Mouse (Mus musculus) kidney, adult 9 months (tissue): Measurements from ENCODE around the gene Fmnl3.

ENCODE experiments used
- DNase-seq: peaks from one replicate; pipeline ENCODE4 v3.0.0; 2022

Fmnl3 gene

DNA sequence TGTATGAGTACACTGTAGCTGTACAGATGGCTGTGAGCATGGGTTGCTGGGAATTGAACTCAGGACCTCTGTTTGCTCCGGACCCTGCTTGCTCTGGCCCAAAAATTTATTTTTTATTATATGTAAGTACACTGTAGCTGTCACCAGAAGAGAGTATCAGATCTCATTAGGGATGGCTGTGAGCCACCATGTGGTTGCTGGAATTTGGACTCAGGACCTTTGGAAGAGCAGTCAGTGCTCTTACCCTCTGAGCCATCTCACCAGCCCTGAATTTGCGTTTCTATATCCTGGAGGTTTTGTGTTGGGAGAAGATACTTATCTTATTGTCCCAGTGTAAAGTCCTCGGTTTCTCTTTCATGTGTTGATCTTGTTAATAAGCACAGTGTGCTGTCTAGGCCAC lies 16.5 kb upstream of the Fmnl3 start:
- peak; percentile 87 for DNase-seq

DNA sequence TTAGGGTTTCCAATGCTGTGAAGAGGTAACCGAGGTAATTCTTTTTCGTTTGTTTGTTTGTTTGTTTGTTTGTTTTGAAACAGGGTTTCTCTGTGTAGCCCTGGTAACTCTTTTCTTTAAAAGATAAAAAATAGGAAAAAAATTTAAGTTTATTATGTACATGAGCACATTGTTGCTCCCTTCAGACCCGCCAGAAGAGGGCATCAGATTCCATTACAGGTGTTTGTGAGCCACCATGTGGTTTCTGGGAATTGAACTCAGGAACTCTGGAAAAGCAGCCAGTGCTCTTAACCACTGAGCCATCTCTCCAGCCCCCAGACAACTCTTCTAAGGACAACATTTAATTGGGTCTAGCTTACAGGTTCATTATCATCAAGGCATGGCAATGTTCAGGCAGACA lies 15.8 kb upstream of the Fmnl3 start:
- DNase-seq = peak; percentile 50

DNA sequence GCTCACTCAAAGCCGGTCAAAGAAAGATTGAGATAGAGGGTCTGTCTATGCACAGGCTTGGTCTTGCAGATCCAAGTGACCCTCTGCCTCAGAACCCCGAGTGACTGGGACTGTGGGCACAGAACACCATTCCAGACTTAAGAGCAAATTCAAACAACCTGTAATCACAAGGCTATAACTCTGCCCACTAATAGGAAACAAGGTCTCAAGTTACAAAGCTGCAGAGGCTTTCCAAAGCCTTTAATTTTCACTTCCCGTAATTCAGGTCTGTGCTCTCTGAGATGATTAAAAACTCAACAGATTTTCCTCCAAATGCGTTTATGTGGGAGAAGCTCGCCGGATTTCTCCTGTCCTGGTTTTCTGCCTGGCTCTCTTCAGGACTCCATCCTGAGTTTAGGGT lies 13.8 kb upstream of the Fmnl3 start:
- DNase-seq = no peak

DNA sequence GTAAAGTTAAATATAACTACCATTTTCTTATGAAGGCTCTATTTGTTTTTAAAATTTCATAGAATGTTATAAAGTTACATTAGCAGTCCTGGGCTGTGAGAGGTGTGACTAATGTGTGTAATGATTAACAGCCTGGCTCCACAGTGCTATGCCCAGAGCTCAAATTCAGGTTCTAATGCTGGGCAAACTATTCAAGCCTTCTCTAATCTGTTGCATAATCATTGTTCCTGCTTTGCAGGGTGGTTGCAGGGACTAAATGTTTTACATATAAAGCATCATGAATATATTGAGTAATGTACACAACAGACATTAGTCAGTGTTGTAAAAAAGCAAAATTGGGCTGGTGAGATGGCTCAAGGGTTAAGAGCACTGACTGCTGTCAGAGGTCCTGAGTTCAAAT lies 12.6 kb upstream of the Fmnl3 start:
- DNase-seq = peak; percentile 90

DNA sequence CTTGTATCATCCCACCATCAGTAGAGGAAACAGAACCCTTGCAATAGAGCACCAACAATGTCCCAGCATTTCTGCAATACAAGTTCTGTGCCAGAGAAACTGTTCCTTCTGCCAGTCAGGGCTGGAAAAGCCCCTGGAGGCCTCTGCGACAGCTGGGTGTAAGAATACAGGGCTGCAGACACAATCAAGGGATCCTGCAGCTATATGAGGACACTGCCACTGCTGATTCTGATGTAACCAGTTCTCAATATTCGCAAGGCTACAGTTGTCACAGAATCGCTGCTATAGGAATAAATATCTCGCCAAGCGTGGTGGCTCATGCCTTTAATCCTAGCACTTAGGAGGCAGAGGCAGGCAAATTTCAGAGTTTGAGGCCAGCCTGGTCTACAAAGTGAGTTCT lies 6.0 kb upstream of the Fmnl3 start:
- DNase-seq = no peak

DNA sequence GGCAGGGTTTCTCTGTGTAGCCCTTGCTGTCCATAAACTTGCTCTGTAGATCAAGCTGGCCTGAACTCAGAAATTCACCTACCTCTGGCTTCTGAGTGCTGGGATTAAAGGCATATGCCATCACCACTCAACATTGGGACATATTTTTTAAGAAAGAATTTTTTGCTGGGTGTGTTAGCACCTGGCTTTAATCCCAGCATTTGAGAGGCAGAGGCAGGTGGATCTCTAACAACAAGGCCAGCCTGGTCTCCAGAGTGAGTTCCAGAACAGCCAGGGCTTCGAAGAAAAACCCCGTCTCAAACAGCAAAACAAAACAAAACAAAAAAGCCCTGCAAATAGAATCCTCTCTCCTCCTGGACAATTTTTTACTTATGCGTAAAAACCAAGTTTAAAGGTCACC lies 5.3 kb upstream of the Fmnl3 start:
- DNase-seq = no peak

DNA sequence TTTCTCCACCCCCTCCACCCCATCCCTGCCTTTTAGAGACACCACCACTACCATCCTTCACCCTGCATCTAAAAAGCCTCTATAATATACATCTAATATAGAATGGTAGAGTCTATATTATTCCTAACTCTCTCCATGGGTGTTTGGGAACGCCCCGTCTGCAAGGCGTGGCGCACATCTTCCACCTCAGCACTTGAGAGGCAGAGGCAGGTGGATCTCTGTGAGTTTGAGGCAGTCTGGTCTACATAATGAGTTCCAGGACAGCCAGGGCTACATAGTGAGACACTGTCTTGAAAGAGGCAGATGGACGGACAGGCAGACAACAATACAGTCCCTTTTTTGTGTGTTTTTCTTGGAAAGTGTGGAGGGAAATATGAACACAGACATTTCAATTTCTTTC lies 4.8 kb upstream of the Fmnl3 start:
- DNase-seq = no peak

DNA sequence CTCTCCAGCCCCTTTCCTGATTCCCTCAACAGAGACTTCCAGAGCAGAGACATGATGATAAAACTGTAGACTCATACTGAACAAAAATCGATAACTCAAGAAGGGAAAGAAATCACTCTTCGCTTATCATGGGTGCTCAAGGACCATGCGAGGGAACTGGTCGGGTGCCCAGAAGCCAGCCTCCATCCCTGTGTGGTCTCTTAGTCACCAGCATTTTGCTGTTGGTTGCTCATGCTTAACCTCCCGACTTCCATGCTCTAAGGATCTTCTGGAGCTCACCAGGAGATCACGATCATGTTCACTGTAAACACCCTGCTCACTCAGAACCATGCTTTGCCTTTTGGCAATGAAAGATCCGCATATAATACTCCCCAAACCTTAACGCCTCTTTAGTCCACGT lies 2.5 kb upstream of the Fmnl3 start:
- DNase-seq = no peak

DNA sequence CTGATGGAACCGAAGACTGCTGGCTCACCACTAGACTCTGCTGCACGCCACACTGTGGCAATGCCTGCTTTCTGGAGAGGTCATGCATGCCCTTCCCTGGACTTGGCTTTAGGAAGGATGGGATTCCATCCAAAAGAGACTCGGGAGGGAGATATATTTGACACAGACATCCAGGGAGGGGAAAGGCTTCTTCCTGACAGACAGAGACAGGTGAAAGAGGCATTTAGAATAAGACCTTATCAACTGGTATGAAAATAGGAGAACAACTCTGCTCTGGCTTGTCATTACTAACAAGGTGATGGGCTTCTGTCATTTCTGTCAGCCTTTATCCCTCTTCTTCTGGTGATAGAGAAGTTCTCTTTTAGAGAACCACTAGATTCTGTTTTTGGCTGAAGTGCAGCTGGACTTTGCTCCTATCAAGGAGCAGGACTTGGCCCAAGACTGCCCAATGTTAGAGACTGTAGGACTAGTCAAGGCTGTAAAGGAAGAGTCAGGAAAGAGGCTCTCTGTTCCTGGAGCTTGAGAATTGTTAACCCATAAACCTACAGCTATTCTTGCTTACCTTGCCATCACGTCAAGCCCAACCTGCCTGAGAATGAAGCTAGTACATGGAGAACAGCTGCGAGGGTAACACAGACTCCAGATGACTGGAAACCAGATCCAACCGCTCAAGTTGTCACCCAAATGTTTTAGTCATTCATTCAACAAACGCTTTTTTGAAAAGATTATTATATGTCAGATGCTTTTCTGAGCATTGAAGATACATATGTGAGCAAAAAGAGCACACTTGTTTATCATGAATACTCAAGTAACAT lies 1.5 kb upstream of the Fmnl3 start:
- peak; percentile 71 for DNase-seq

DNA sequence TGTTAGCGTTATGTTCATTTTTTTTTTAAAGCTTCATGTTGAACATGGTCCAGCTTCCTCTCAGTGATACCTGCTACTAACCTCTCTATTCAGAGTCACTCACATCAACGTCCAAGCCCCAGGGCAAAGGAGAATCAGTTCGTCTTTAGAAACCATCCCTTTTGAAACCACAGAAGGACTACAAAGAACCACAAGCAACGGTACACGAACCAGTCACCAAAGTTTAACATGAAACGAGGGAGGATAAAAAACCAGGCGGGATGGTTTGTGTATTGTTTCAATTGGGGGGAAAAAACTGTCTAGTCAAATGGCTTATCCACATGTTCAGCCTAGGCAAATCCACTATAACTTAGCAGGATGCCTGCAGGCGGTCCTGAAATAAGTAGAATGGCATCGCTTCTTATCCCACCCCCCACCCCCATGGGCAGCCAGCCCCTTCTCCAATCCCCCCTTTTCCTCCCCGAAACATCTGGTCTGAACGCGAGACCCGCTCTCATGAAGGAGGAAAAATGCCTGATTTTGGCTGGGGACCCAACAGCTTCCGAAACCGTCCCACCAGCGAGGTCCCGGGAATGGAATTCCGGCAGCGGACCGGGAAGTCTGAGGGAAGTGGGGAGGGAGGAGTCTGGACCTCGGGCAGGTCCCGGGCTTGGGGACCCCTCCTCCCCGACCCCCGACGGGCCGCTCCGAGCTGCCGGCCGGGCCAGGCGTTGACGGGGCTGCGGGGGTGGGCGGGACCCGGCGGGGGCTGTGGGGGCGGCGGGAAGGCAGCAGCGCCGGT lies 701 bp downstream of the Fmnl3 start:
- peak; percentile 41 for DNase-seq

DNA sequence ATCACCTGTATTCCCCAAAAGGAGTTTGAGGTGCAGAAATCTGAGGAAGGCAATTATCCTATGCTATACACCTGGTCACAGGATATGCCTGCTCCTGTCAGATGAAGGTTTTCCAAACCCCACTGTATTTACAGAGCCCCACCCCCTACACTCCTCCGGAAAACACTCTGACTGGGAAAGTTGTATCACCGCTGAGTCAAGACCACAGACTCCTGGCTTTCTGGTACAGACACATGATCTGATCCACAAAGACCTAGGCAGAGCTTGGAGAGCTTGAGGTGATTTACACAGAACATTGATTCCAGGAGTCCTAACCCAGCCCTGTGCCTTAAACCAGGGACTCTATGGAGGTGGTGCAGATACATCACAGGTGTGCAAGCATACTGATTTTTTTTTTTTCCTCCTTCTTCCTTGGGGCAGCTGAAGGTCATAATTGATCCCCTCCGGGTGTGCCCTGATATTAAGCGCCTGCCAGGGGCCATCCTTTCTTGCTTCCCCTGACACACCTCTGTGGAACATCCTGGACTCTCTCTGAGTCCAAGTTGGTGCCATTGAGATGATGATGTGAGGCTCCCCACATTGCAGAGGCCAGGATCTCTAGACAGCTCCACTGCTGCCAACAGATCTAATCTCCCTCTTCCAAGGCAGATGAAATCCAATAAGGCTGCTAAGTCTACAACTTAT lies 1.6 kb downstream of the Fmnl3 start:
- DNase-seq = no peak

DNA sequence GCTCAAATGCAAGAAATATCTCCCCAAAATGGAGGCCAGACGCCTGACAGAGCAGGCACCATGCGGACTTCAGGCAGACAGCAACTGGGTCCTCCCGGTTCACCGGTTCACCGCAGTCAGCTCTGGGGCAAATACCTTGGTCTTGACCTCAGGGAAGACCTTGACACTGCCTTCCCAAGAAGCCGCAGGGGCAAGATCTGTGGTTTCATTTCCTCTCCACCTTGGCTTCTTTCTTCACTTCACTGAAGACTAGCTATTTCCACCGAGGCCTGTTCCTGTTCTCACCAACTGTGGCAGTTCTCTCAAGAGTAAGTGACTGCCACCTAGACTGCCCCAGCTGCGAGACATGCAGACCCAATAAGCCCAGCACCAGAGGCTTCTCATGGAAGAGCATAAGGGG lies 5.4 kb downstream of the Fmnl3 start:
- no peak for DNase-seq

DNA sequence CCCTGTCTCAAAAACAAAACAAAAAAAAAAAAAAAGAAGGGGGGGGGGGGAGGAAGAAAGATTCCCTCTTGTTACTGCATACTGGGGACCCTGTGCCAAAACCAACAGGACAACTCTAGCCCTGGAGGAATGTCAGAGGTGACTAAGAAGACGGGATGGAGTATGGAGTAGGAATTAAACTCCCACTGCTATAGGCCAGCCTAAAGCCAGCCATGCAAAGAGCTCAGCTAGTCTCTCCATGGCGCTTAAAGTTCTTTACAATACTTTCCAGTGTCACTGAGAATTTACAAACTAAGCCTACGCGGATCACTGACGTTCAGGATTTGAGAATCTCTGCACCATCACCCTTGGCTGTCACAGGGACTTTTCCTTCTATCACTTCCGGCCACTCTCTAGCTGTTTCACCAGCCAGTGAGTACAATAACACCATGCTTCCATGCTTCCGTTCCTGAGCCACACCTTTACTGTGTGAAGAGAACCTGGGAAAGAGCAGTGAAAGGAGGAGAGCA lies 6.2 kb downstream of the Fmnl3 start:
- no peak for DNase-seq

DNA sequence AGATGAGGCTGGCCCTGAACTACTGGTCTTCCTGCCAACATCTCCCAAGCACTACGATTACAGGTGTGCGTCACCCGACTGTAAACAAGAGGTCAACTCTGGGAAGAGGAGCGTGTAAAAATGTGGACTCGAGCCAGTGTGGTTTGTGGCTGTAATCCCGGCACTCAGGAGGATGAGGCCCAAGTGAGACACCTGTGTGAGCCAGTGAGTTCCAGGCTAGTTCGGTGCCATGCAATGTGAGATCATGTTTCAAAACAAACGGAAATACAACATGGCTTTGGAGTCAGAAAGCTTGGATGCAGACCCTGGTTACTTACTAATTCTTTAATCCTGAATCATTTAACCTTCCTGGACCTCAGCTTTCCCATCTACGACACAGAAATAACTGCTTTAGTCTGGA lies 11.3 kb downstream of the Fmnl3 start:
- DNase-seq = no peak

DNA sequence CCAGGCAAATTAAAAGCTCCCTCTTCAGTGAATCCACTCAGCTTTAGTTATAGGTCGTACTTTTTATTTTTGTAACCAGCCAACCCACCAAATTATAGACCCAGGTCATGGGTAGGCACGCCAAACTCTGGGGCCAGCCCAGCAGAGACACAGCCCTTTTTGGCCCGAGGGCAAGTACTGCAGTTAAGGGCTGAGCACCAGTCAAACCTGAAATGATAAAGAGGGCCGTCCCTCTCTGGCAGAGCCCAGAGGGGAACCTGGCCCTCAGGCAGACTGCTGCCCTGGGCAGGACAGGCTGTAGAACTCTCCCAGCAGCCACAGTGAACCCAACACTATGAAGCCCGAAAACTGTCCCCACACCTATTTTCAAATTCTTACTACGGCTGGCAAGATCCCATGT lies 13.8 kb downstream of the Fmnl3 start:
- no peak for DNase-seq

DNA sequence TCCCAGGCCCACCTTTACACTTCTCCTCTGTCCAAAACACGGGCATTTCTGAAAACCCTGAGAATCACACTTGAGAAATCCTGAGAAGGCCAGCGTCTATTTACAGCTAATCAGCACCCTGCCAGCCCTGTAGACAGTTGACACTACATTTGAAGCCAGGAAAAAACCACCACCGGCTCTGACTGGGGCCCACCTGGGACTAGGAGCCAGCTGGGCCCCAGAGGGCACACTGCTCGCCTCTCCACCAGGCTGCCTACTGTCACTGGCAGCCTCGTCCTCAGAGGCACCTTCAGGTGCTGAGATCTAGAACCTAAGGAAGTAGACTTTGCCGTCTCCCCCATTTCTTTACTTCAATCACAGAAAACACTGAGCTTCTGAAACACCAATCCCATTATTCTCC lies 14.6 kb downstream of the Fmnl3 start:
- no peak for DNase-seq

DNA sequence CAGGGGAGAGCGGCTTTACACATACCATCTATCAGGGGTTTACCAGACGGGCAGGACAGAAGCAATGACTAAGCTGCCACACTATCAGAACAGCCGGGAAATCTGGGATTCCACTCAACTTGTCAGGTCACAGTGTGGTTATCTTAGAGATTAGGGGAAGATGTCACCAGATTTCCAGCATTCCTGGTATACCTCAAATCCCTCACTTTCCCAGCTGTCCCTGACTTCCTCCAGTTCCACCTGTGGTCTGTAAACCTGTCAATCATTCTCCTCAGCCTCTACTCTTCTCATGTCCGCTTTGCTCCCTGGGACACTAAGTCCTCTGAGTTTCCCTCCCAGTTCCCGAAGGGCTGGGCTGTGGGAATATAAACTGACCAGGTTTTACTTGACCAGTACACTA lies 18.0 kb downstream of the Fmnl3 start:
- no peak for DNase-seq

DNA sequence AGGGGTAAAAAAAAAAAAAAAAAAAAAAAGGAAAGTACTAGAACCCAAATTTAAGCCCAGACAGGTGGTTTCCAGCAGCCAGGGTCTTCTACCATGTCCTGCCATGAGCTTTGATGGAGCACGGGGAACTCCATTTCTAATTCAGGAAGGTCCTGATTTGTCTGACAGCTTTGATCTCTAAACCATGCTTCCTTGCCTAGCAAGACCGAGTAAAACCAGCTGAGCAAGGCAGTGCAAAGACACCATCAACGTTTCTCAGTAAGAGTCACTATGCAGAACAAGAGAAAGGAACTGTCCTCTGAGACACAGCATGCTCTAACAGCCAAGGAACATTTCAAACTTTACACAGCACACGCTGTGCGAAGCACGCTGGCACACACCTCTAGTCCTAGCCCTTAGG lies 18.7 kb downstream of the Fmnl3 start:
- DNase-seq = no peak

DNA sequence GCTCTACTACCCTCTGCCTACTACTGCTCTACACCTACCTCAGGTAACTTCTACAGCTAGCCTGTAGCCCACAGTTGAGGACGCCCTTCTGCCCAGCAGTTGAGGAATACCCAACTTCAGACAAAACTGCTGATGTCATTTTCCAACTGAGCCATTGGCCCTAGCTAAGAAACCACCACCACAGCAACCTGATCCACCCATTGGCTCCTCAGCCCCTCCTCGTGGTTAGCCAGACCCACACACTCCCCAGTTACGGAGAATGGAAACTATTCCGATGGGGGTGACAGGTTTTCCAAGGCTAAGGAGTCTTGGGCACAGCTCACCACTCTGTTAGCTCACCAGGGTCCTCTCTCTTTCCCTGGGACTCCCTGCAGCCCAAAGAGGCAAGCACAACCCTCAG lies 25.3 kb downstream of the Fmnl3 start:
- DNase-seq = no peak

DNA sequence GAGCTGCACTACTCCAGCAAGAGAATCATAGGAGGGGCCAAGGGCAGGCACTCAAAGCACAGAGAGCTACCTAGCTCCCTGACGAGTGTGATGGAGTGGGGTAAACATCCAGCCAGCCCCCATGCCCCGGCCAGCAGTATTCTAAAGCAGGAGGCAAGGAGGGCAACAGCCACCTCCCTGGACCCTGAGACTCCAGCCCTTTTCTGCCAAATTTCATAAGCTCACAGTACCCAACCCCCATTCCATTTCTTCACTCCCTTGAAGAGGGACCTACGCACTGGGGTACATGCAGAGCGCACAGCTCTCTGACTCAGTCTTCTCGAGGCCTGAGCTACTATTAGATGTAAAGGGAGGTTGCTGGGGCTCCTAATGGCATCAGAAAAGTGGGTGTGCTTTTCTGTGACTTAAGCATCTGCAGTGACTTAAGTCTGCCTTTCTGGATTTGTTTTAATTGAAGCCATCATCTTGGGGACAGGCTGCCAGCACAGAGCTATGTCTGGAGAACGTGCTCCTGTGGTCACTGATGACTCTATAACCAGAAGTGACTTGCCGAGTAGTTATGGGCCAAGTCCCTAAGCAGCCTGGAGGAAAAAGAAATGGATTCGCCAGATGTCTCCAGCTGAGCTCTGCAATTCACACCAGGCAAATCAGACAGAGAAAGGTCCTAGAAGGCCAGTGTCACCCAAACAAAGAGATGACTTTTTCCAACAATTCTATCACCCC lies 26.0 kb downstream of the Fmnl3 start:
- DNase-seq = no peak

DNA sequence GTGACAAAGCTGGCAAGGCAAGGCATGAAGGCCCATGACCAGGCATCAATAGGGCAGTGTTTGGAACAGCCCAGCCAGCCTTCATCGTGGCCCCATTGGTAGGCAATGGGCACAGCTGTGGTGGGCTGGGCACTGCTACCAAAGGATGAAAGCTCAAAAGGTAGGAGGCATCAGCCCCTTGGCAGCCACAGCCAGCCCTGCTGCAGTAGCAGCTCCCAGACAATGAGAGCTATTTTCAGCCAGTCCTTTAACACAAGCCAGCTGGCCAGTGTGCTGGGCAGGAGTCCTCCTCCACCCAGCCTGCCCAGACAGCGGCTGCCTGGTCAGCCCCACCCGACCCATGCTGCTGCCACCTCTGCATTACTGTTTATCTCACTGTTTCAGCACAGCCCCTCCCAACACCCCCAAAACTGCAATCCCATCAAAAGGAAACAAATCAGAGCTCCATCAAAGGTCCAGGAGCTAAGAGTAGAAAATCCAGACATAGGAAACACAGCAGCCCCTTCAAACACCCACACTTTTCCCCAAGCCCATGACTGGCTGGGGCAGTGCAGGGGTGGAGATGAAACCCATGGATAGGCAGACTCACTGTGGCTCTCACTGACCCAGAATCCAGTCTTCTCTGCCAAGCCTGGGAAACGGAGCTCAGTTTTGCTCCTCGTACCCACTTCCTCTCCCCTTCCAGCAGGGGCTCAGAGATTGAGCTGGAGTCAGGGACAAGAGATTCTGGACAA lies 26.7 kb downstream of the Fmnl3 start:
- no peak for DNase-seq
